Mouse (Mus musculus) CD4-positive, CD25-positive, alpha-beta regulatory T cell (primary cell): ENCODE data around the gene Fam205a3. TPM values are rescaled to one million over a fixed set of nuclear protein-coding genes. Genes with fewer than 3 reads are reported as not detected.

Experiments used
- polyA plus RNA-seq: library from polyadenylated mRNA; unstranded; fragments of 100-300 nt; shearing (Covaris generic); gene quantifications from one replicate; pipeline ENCODE4 v1.2.1, GENCODE M21; 2017

The Fam205a3 gene
- not detected for polyA plus RNA-seq

DNA sequence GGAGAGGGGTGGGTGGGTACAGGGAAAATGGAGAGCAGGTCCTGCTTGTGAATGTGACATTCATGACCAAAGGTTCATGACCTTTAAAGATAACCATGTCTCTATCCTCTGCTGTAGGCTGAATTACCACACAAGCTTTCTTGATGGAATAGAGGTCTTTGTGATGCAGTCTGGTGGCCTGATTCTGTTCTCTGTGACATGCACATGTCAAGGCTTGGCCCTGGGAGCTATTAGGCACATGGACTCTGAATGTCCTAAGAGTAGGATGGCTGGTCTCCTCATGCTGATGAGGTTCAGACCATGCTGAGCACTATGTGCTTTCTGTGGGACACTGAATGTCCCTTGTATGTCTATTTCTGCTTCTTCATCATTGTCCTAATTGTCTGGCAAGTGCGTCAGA is at the start of gene Fam205a3:
Fam205a3 (plus strand) TSS at position 301 of the 400 bp plus-strand sequence.

DNA sequence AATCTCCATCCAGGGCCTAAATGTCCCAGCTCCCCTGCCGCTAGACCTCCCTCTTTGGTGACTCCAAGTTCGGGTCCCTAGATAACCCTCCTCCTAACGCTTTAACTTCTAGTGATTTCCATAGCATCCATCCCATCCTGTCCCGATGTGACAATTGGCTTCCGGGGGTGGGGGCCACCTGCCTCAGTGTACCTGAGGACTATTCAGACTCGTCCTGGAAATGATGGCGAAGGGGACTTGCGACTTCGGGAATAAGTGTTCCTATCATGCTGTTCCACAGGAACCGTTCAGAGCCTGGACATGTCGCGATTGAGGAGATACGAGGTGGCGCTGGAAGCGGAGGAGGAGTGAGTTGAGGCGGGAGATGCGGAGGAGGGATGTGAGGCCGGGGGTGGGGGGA is 24.2 kb upstream of the Fam205a3 start, which contains the start of gene Gm21953:
Gm21953 (plus strand) TSS at position 301 of the 400 bp plus-strand sequence.

Other genes starting within 250 kb of the Fam205a3 start
- not detected for gene Gm3893, start 227.1 kb upstream of the Fam205a3 start, polyA plus RNA-seq
- gene Gm13304, start 203.5 kb upstream of the Fam205a3 start, polyA plus RNA-seq: not detected
- gene Gm13306, start 164.9 kb upstream of the Fam205a3 start, polyA plus RNA-seq: not detected
- gene Gm13305, start 149.7 kb upstream of the Fam205a3 start, polyA plus RNA-seq: not detected
- gene Gm10600, start 77.7 kb upstream of the Fam205a3 start, polyA plus RNA-seq: not detected
- gene Ccl21b, start 62.6 kb upstream of the Fam205a3 start, polyA plus RNA-seq: not detected
- not detected for gene Gm21953, start 24.1 kb upstream of the Fam205a3 start, polyA plus RNA-seq
- gene Gm21586, start 121.0 kb downstream of the Fam205a3 start, polyA plus RNA-seq: not detected
- gene Gm2163, start 148.4 kb downstream of the Fam205a3 start, polyA plus RNA-seq: not detected
- gene Fam205a2, start 209.8 kb downstream of the Fam205a3 start, polyA plus RNA-seq: not detected